Mouse (Mus musculus) liver, embryonic 11.5 days (tissue): ENCODE results near the gene Tmem17. TPM values are rescaled to one million over a fixed set of nuclear protein-coding genes. Genes with fewer than 3 reads are reported as not detected.

Experiments used
- ATAC-seq: fragments of 200-750 bp; cut with Nextera tagmentation; replicated peaks from 2 replicates; pipeline ENCODE4 v1.8.0; 2017; ENCODE audit warnings: moderate number of reproducible peaks, mild to moderate bottlenecking, moderate TSS enrichment, moderate library complexity; ENCODE audit not compliant: low FRiP score
- DNase-seq: peaks from one replicate; pipeline ENCODE4 v3.0.0-alpha.2; 2017; ENCODE audit warnings: low spot score
- H3K27ac ChIP-seq: fragments of 300-500 bp; sonication (generic); 2 replicates; pipeline ENCODE4 v1.5.1; 2014; ENCODE audit warnings: mild to moderate bottlenecking, low read depth, low read length, control low read depth
- H3K27me3 ChIP-seq: fragments of 300-500 bp; sonication (generic); replicated peaks from 2 replicates; pipeline ENCODE4 v1.6.1; 2014; ENCODE audit warnings: low read length, mixed read lengths; ENCODE audit not compliant: control insufficient read depth, insufficient read depth
- H3K36me3 ChIP-seq: fragments of 300-500 bp; sonication (generic); 2 replicates; pipeline ENCODE4 v1.6.1; 2014; ENCODE audit warnings: mild to moderate bottlenecking, low read length, moderate library complexity, mixed read lengths; ENCODE audit not compliant: control insufficient read depth, insufficient read depth
- H3K4me1 ChIP-seq: fragments of 300-500 bp; sonication (generic); replicated peaks from 2 replicates; pipeline ENCODE4 v1.6.1; 2014; ENCODE audit warnings: low read length, mixed read lengths; ENCODE audit not compliant: control insufficient read depth, insufficient read depth
- H3K4me2 ChIP-seq: fragments of 300-500 bp; sonication (generic); 2 replicates; pipeline ENCODE4 v1.6.1; 2014; ENCODE audit warnings: mild to moderate bottlenecking, control low read depth, moderate library complexity
- H3K4me3 ChIP-seq: fragments of 300-500 bp; sonication (generic); 2 replicates; pipeline ENCODE4 v1.5.1; 2014; ENCODE audit warnings: low read depth, low read length, control low read depth
- H3K9ac ChIP-seq: fragments of 300-500 bp; sonication (generic); 2 replicates; pipeline ENCODE4 v1.6.1; 2014; ENCODE audit warnings: low read depth, low read length, control low read depth
- H3K9me3 ChIP-seq: fragments of 300-500 bp; sonication (generic); 2 replicates; pipeline ENCODE4 v1.6.1; 2016; ENCODE audit warnings: low read length, inconsistent platforms, mixed read lengths; ENCODE audit not compliant: control insufficient read depth
- WGBS: fragments of 180-500 bp; shearing (Covaris S2); extraction: QIAGEN DNeasy Blood & Tissue Kit; methylation state at CpG from one replicate; pipeline ENCODE4 v1.1.7; 2014; 5-methylcytosine and 5-hydroxymethylcytosine counted together
- polyA plus RNA-seq: library from polyadenylated mRNA; unstranded; fragments of >200 nt; fragmentation: Nextera tagmentation; extraction: Ambion mirVana; gene quantifications from 2 replicates; pipeline ENCODE4 v1.2.1, GENCODE M21; 2014

The Tmem17 gene
- polyA plus RNA-seq, 1 experiment from 2014 or later, result 6.5 TPM

DNA sequence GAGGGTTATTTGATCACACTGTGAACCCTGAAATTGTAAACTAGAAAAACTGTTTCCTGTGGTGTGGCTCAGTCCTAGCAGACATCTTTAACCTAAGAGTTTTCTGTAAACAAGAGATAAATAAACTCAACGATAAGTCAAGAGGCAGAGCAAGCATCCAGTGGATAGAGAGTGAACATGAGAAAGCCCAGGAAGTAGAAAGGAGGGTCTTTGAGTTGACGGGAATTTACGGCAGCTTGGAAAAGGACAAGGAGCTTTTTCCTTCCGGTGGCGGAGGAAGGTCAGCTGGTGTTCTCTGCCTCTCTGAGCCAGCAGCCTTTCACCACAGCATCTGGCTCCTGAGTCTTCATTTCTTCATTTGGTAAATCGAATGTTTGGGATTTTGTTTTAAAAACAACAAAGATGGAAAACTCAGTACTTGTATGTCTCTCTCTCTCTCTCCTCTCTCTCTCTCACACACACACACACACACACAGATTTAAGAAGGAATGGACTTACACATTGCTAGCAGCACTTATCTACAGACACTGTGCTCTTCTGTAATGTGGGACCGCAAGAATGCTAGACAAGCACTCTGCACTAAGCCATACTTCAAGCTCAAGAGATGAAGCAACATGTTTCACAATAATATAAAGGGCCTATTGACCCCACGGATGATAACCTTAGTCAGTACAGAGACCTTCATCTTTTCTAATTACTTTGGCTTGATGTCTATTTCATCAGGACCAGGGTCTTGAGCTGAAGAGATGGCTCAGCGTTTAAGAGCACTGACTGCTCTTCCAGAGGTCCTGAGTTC is 10.9 kb upstream of the Tmem17 start:
- Histone ChIP-seq H3K27ac (no peak overlapping the region), H3K36me3 (no peaks in the 10 kb centered on the region), H3K4me1 (no peaks in the 10 kb centered on the region), H3K4me3 (no peak overlapping the region), H3K27me3 (no peaks in the 10 kb centered on the region), H3K4me2 (no peak overlapping the region), H3K9ac (no peak overlapping the region), H3K9me3 (no peaks in the 10 kb centered on the region)
- DNase-seq, result no peak
- ATAC-seq, result no peak
- WGBS, result 78% methylated on average over 9 of the region's 9 CpGs

- ATAC-seq (no peak), DNase-seq (no peak)
- Histone ChIP-seq H3K9ac (peak overlapping the region; percentile 85), H3K27me3 (no peaks in the 10 kb centered on the region), H3K36me3 (no peaks in the 10 kb centered on the region), H3K4me2 (peak overlapping the region; percentile 67), H3K4me1 (no peaks in the 10 kb centered on the region), H3K9me3 (no peaks in the 10 kb centered on the region), H3K4me3 (peak overlapping the region; percentile 72), H3K27ac (no peak overlapping the region; the same call in 1 of the 2 replicates)
- 63% methylated on average over 11 of the region's 11 CpGs for WGBS
These were observed 1.2 kb downstream of the Tmem17 start for GRCm38 (mm10) chr11:22513075-22513474.

- DNase-seq (no peak), ATAC-seq (no peak)
- H3K36me3 ChIP-seq, result no peaks in the 10 kb centered on the region
- no peak overlapping the region for H3K4me2 ChIP-seq
- no peaks in the 10 kb centered on the region for H3K4me1 ChIP-seq
- H3K9ac ChIP-seq, result no peak overlapping the region
- H3K27ac ChIP-seq, result no peak overlapping the region
- no peaks in the 10 kb centered on the region for H3K27me3 ChIP-seq
- no peaks in the 10 kb centered on the region for H3K9me3 ChIP-seq
- WGBS, result 97% methylated on average over 2 of the region's 2 CpGs
- H3K4me3 ChIP-seq, result no peak overlapping the region
These were observed 3.2 kb downstream of the Tmem17 start for GRCm38 (mm10) chr11:22515061-22515460.

DNA sequence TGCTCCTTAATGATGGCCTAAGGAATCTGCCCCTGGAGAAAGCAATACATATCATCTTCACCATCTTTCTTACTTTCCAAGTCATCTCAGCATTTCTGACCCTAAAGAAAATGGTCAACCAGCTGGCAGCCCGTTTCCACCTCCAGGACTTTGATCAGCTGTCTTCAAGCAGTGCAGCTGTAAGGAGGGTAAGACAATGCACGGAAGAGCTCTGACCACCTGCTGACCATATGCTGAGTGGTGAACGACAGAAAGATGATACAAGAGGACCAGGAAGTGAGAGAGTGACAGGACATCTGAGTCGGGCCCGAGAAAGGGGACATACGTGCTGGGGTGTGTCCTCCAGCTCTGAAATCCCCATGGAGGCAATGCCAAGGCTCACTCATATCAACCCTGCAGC is 6.6 kb downstream of the Tmem17 start:
- H3K27ac ChIP-seq, result no peak overlapping the region
- ATAC-seq (no peak), DNase-seq (no peak)
- no peaks in the 10 kb centered on the region for H3K27me3 ChIP-seq
- no peak overlapping the region for H3K4me3 ChIP-seq
- 78% methylated on average over 6 of the region's 6 CpGs for WGBS
- H3K9ac ChIP-seq, result no peak overlapping the region
- no peaks in the 10 kb centered on the region for H3K9me3 ChIP-seq
- H3K4me2 ChIP-seq, result no peak overlapping the region
- no peaks in the 10 kb centered on the region; the same call in 1 of the 2 replicates for H3K36me3 ChIP-seq
- H3K4me1 ChIP-seq, result no peaks in the 10 kb centered on the region

DNA sequence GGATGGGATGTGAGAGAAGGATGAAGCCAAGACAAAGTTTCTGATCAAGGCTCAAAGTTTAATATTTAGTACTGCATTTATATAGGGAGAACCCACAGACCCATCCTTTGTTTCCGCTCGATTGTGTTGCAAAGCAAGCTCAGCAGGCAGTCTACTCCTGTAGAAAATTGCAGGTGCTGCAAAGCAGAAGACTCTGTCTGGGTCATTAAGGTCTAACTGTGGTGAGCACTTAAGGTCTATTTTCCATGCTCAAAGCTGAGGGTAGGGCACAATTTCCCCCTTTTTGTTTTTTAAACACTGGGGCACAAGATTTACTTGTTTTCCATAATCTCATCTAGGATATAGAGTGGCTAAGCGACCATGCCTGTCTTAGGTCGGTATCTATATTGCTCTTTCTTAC is 8.4 kb downstream of the Tmem17 start:
- no peaks in the 10 kb centered on the region for H3K27me3 ChIP-seq
- no peaks in the 10 kb centered on the region; the same call in 1 of the 2 replicates for H3K36me3 ChIP-seq
- no peaks in the 10 kb centered on the region for H3K4me1 ChIP-seq
- H3K27ac ChIP-seq, result no peak overlapping the region
- DNase-seq (no peak), ATAC-seq (no peak)
- 86% methylated on average over 4 of the region's 4 CpGs for whole genome bisulfite sequencing
- H3K9ac ChIP-seq, result no peak overlapping the region
- no peak overlapping the region for H3K4me2 ChIP-seq
- H3K4me3 ChIP-seq, result no peak overlapping the region
- no peaks in the 10 kb centered on the region for H3K9me3 ChIP-seq

DNA sequence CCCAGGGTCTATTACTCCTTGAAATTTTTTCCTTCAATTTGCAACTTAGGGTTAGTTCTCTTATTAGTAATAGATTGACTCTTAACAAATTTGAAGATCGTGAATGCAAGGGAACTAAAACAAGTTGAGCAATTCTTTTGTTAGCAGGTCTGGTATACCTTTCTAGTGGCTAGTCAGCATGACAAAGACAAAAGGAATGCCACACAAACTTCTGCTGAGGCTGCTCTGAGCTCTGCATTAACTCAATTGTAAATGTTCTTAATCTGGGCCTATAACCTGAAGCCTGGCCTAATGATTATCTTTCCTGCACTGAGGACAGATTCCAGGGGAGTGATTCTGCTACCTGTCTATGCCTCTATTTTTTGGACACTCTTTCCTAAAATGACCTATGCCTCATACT is 12.7 kb downstream of the Tmem17 start:
- 81% methylated on average over 1 of the region's 1 CpGs for whole genome bisulfite sequencing
- H3K36me3 ChIP-seq, result no peaks in the 10 kb centered on the region; the same call in 1 of the 2 replicates
- no peak for ATAC-seq

GRCm38 (mm10) chr11:22540600-22540999 is 28.7 kb downstream of the Tmem17 start:
- H3K9me3 ChIP-seq, result no peaks in the 10 kb centered on the region
- WGBS, result 60% methylated on average over 1 of the region's 1 CpGs
- H3K27ac ChIP-seq, result no peak overlapping the region
- no peaks in the 10 kb centered on the region for H3K27me3 ChIP-seq
- no peak overlapping the region for H3K9ac ChIP-seq
- DNase-seq (no peak), ATAC-seq (no peak)
- H3K36me3 ChIP-seq, result no peaks in the 10 kb centered on the region
- H3K4me2 ChIP-seq, result no peak overlapping the region
- no peaks in the 10 kb centered on the region for H3K4me1 ChIP-seq
- H3K4me3 ChIP-seq, result no peak overlapping the region

More for the DNA sequence above, 12.7 kb downstream of the Tmem17 start:
- Histone ChIP-seq H3K4me2 (no peak overlapping the region), H3K9me3 (no peaks in the 10 kb centered on the region), H3K4me3 (no peak overlapping the region), H3K9ac (no peak overlapping the region), H3K4me1 (no peaks in the 10 kb centered on the region), H3K27me3 (no peaks in the 10 kb centered on the region), H3K27ac (no peak overlapping the region)
- no peak for DNase-seq

DNA sequence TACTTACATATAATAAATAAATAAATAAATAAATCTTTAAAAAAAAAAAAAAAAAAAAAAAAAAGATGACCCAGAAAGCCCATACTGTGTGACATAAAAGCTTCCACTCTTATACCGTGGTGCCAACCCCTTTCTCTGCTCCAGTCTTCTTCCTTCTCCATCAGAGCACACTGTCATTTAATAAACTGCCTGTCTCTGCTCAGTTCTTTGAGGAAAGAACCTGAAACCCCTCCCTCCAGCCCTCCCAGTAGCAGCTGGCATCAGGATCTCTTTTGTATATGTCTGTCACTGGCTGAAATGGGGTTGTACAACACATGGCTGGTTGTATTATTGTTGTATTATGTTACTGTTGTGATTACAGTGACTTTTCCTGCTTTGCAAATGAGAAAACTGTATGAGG is 48.2 kb downstream of the Tmem17 start:
- H3K4me2 ChIP-seq, result no peak overlapping the region
- no peaks in the 10 kb centered on the region for H3K36me3 ChIP-seq
- 71% methylated on average over 1 of the region's 1 CpGs for WGBS
- no peak overlapping the region for H3K4me3 ChIP-seq
- no peak for DNase-seq
- no peaks in the 10 kb centered on the region for H3K27me3 ChIP-seq
- no peak overlapping the region for H3K27ac ChIP-seq
- no peak overlapping the region for H3K9ac ChIP-seq
- no peak for ATAC-seq
- no peaks in the 10 kb centered on the region for H3K9me3 ChIP-seq
- H3K4me1 ChIP-seq, result no peaks in the 10 kb centered on the region; the same call in 1 of the 2 replicates
